Mouse (Mus musculus) ES-Bruce4 (cell line): ENCODE measurements around the gene Krt72. TPM values are rescaled to one million over a fixed set of nuclear protein-coding genes. Genes with fewer than 3 reads are reported as not detected.
A peak's percentile ranks its signal among the peaks of the same experiment; 100 is the strongest.

Source experiments
- H3K27ac ChIP-seq: 2 replicates; pipeline ENCODE4 v1.5.1; 2012; ENCODE audit warnings: low read length, inconsistent platforms; ENCODE audit not compliant: insufficient read depth
- H3K27me3 ChIP-seq: 2 replicates; pipeline ENCODE4 v1.6.1; 2012; ENCODE audit warnings: mild to moderate bottlenecking, low read length, inconsistent platforms; ENCODE audit not compliant: control insufficient read depth, poor library complexity, insufficient read depth, severe bottlenecking
- H3K36me3 ChIP-seq: 2 replicates; pipeline ENCODE4 v1.6.1; 2012; ENCODE audit warnings: inconsistent platforms, mild to moderate bottlenecking, low read length, moderate library complexity; ENCODE audit not compliant: control insufficient read depth, poor library complexity, insufficient read depth, severe bottlenecking
- H3K4me1 ChIP-seq: one replicate; pipeline ENCODE4 v1.8.1; 2011; ENCODE audit warnings: low read length; ENCODE audit not compliant: control insufficient read depth, insufficient read depth
- H3K4me3 ChIP-seq: 2 replicates; pipeline ENCODE4 v1.5.1; 2011; ENCODE audit warnings: low read depth, mild to moderate bottlenecking, low read length
- H3K9ac ChIP-seq: 2 replicates; pipeline ENCODE4 v1.6.1; 2012; ENCODE audit warnings: low read depth, mild to moderate bottlenecking, inconsistent platforms; ENCODE audit not compliant: poor library complexity, severe bottlenecking
- H3K9me3 ChIP-seq: replicated peaks from 2 replicates; pipeline ENCODE4 v1.6.1; 2012; ENCODE audit warnings: mild to moderate bottlenecking, low read length, inconsistent platforms; ENCODE audit not compliant: control insufficient read depth, poor library complexity, insufficient read depth, severe bottlenecking
- CTCF ChIP-seq: IDR thresholded peaks from one replicate; pipeline ENCODE4 v1.8.1; 2011; ENCODE audit warnings: low read depth, low read length
- EP300 ChIP-seq: IDR thresholded peaks from 2 replicates; pipeline ENCODE4 v1.6.1; 2011; ENCODE audit warnings: low read depth, low read length; ENCODE audit not compliant: insufficient read depth
- POLR2A ChIP-seq: IDR thresholded peaks from one replicate; pipeline ENCODE4 v1.8.1; 2011; ENCODE audit warnings: low read length; ENCODE audit not compliant: insufficient read depth
- polyA plus RNA-seq: library from polyadenylated mRNA; stranded (reverse); fragments of >200 nt; gene quantifications from 2 replicates; pipeline ENCODE4 v1.2.4, GENCODE M21; 2011; ENCODE audit warnings: low read depth; ENCODE audit not compliant: missing spikeins, insufficient read depth, insufficient read length

Gene Krt72
- polyA plus RNA-seq, 1 experiment, result not detected

DNA sequence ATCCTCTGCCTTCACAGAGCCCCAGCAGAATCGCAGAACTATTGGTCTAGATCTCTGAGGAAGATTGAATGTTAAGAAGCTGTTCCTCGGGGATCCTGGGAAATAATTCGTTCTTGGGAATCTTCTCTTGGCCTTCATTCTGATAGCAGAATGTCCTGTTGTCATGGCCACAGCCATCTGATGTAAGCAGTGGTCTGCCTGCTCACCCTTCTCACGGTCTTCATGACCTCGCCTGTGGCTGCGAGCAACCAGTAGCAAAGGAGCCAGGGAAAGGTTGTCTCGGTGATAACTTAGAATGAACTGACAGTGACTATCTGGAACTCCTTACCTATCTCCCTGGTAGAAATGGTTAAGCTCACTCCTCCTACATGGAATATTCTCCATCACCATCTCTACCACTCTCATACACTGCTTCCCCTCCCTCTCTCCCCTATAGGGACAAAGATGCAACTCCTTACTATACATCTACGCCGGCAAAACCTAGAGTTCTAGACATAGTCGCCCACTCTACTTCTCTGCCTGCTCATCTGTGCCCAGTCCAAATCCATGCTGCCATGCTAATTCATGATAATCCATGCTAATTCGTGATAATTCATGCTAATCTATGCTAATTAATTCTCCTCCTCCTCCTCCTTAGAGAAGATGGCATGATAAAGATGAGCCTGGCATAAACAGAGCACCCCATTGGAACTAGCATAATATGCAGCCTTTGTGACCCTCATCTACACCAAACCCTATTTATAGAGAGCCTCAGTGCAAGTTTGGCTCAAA is 17.0 kb upstream of the Krt72 start:
- no peaks in the 10 kb centered on the region for H3K9me3 ChIP-seq
- H3K4me3 ChIP-seq, result no peak overlapping the region
- no peak overlapping the region for H3K27ac ChIP-seq
- H3K4me1 ChIP-seq, result no peaks in the 10 kb centered on the region
- H3K36me3 ChIP-seq, result no peaks in the 10 kb centered on the region
- TF ChIP-seq EP300 (no peak), POLR2A (no peak)
- peaks cover 1% of the 10 kb centered on the region; the same call in 1 of the 2 replicates for H3K27me3 ChIP-seq
- no peak overlapping the region for H3K9ac ChIP-seq

DNA sequence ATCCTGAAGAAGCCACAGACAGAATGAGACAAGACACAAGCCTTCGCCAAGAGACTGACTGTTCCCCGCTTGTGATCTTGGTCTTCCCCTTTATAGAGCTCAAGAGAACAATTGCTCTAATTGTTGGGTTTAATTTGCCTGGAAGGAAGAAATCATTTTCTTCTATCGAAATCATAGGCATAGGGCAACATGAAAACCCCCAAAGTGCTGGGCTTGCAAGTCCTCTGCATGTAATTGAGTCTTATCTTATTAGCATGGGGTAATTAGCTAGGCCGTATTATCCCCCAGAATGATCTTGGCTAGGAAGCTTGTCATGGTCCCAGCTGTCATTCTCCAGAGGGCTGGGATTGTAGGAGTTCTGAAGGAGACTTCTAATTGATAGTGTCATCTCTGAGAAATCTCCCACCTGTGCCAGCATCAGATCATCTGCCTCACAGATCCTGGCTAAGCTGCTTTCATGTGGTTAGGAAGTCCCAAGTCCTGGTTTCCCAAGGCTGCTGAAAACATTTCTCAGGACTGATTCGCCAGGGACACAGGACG is 16.1 kb upstream of the Krt72 start, which contains the start of gene Krt73:
TSS of gene Krt73 (minus strand) at position 51 of the 540 bp plus-strand sequence.
- TF ChIP-seq POLR2A (no peak), CTCF (no peak), EP300 (no peak)
- H3K27ac ChIP-seq, result no peak within 1 kb of the TSS
- no peaks in the 10 kb centered on the region for H3K9me3 ChIP-seq
- no peak within 1 kb of the TSS for H3K4me3 ChIP-seq
- no peak within 1 kb of the TSS for H3K9ac ChIP-seq
- no peaks in the 10 kb centered on the region for H3K4me1 ChIP-seq
- H3K36me3 ChIP-seq, result no peaks in the 10 kb centered on the region
- H3K27me3 ChIP-seq, result peaks cover 1% of the 10 kb centered on the region; the same call in 1 of the 2 replicates

DNA sequence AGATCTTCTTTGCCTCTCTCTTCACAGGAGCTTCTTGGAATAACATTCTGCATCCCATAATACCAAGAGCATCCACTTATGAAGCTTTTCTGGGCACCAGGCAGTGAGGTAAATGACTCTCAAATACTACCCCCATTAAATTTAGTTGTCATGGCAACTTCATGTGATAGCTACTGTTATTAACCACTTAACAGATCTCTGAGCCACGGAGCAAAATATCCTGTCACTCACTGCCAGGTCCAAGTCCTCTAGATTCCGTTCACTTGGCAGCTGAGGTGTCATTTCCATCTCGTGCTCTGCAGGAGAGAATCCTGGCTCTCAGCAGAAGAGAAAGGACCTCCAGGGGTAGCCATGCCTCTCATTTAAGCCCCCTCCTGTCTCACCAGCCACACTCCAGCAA is 4.6 kb upstream of the Krt72 start:
- no peaks in the 10 kb centered on the region for H3K4me1 ChIP-seq
- H3K27me3 ChIP-seq, result no peaks in the 10 kb centered on the region
- TF ChIP-seq EP300, result no peak
- no peaks in the 10 kb centered on the region for H3K36me3 ChIP-seq
- H3K27ac ChIP-seq, result no peak overlapping the region
- no peak overlapping the region for H3K4me3 ChIP-seq
- H3K9me3 ChIP-seq, result no peaks in the 10 kb centered on the region
- H3K9ac ChIP-seq, result no peak overlapping the region

DNA sequence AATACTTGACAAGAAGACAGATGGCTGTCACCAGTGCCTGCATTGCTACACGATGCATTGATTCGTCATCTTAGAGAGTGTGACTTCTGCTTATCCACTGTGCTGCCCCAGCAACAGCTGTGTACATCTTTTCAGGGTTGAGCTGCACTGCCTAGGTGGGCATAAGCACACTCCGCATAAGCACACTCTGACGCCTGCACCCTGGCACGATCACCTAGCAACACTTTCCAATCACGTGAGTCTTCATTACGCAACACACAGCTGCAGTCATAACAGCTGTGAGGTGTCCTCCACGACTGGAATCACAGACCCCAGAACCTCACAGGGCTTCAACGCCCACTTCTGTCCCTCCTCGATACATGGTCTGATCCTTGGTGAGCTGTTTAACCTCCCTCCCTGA is 12.8 kb downstream of the Krt72 start:
- no peak overlapping the region for H3K4me3 ChIP-seq
- H3K36me3 ChIP-seq, result no peaks in the 10 kb centered on the region
- H3K27ac ChIP-seq, result no peak overlapping the region
- H3K4me1 ChIP-seq, result no peaks in the 10 kb centered on the region
- H3K9me3 ChIP-seq, result no peaks in the 10 kb centered on the region
- no peak for TF ChIP-seq CTCF
- TF ChIP-seq POLR2A, result no peak
- TF ChIP-seq EP300, result no peak
- no peaks in the 10 kb centered on the region for H3K27me3 ChIP-seq
- no peak overlapping the region for H3K9ac ChIP-seq

GRCm38 (mm10) chr15:101772711-101773081 is 13.6 kb downstream of the Krt72 start:
- TF ChIP-seq EP300 (no peak), CTCF (peak; percentile 88), POLR2A (no peak)
- Histone ChIP-seq H3K27ac (no peak overlapping the region), H3K27me3 (no peaks in the 10 kb centered on the region), H3K4me3 (no peak overlapping the region), H3K4me1 (no peaks in the 10 kb centered on the region), H3K9me3 (no peaks in the 10 kb centered on the region), H3K36me3 (no peaks in the 10 kb centered on the region), H3K9ac (no peak overlapping the region)

GRCm38 (mm10) chr15:101772080-101772710 is 14.1 kb downstream of the Krt72 start:
- H3K4me1 ChIP-seq, result no peaks in the 10 kb centered on the region
- H3K36me3 ChIP-seq, result no peaks in the 10 kb centered on the region
- no peak overlapping the region for H3K4me3 ChIP-seq
- no peak overlapping the region for H3K27ac ChIP-seq
- TF ChIP-seq EP300 (no peak), CTCF (peak; percentile 24)
- H3K9ac ChIP-seq, result no peak overlapping the region
- no peaks in the 10 kb centered on the region for H3K27me3 ChIP-seq
- no peaks in the 10 kb centered on the region for H3K9me3 ChIP-seq
